Mouse (Mus musculus): ENCODE results near the gene Ccdc3.

DNA sequence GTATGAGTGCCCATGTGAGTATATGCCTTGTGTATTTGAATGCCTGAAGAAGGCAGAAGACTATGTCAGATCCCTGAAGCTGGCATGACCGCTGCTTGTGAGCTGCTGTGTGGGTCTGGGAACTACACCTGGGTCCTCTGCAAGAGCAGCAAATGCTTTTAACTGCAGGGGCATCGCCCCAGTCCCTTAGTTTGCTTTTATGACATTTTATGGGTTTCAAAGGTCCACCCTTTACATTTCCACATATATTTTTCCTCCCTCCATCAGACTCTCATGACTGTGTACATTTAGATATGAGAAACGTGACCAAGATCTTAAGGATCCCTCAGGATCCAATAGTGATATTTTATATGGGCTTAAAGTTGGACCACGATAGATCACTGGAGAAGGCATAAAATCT, 55.5 kb downstream of the Ccdc3 start:
- no peak for TF ChIP-seq CTCF (IDR thresholded peaks at IDR 0.05; ENCODE audit: control insufficient read depth, insufficient read depth, insufficient replicate concordance, low read depth, low read length)
- no peak for TF ChIP-seq POLR2A (IDR thresholded peaks at IDR 0.05; ENCODE audit: control insufficient read depth, low read depth, low read length)

All from testis, adult 2 months (tissue).